Mouse (Mus musculus) liver, embryonic 14.5 days (tissue): Measurements from ENCODE around the gene Tubg2.

Experiments used
- CTCF ChIP-seq: IDR thresholded peaks from 2 replicates; pipeline ENCODE4 v1.5.1; 2016; ENCODE audit warnings: antibody characterized with exemption, low read depth, control low read depth
- EP300 ChIP-seq: IDR thresholded peaks from 2 replicates; pipeline ENCODE4 v1.6.1; 2016; ENCODE audit warnings: antibody characterized with exemption, low read depth

- TF ChIP-seq CTCF, result no peak; the same call in 1 of the 2 replicates
- no peak for TF ChIP-seq EP300
Observed at GRCm38 (mm10) chr11:101151063-101151462, 4.6 kb upstream of the Tubg2 start.
